Mouse (Mus musculus) limb, embryonic 14.5 days (tissue): ENCODE measurements around the gene Runx1. TPM values are rescaled to one million over a fixed set of nuclear protein-coding genes. Genes with fewer than 3 reads are reported as not detected.

Experiments used
- ATAC-seq: fragments of 200-750 bp; cut with Nextera tagmentation; 2 replicates; pipeline ENCODE4 v1.8.0; 2017; ENCODE audit warnings: low read depth, moderate number of reproducible peaks, moderate TSS enrichment; ENCODE audit not compliant: low FRiP score
- DNase-seq: peaks from one replicate; pipeline ENCODE4 v3.0.0-alpha.2; 2015; ENCODE audit warnings: low spot score
- H3K27ac ChIP-seq: fragments of 300-500 bp; sonication (generic); replicated peaks from 2 replicates; pipeline ENCODE4 v1.5.1; 2014; ENCODE audit warnings: low read depth, mild to moderate bottlenecking, low read length, moderate library complexity, mixed read lengths
- H3K27me3 ChIP-seq: fragments of 300-500 bp; sonication (generic); 2 replicates; pipeline ENCODE4 v1.6.1; 2014; ENCODE audit warnings: low read length, mixed read lengths; ENCODE audit not compliant: control insufficient read depth, insufficient read depth
- H3K36me3 ChIP-seq: fragments of 300-500 bp; sonication (generic); 2 replicates; pipeline ENCODE4 v1.6.1; 2014; ENCODE audit warnings: mild to moderate bottlenecking, low read length, moderate library complexity, mixed read lengths; ENCODE audit not compliant: control insufficient read depth, insufficient read depth
- H3K4me1 ChIP-seq: fragments of 300-500 bp; sonication (generic); 2 replicates; pipeline ENCODE4 v1.6.1; 2014; ENCODE audit warnings: antibody characterized with exemption, low read length, mixed read lengths; ENCODE audit not compliant: control insufficient read depth, insufficient read depth
- H3K4me2 ChIP-seq: fragments of 300-500 bp; sonication (generic); replicated peaks from 2 replicates; pipeline ENCODE4 v1.6.1; 2014; ENCODE audit warnings: low read depth, mild to moderate bottlenecking, low read length, moderate library complexity; ENCODE audit not compliant: severe bottlenecking
- H3K4me3 ChIP-seq: fragments of 300-500 bp; sonication (generic); replicated peaks from 2 replicates; pipeline ENCODE4 v1.5.1; 2014; ENCODE audit warnings: low read length
- H3K9ac ChIP-seq: fragments of 300-500 bp; sonication (generic); 2 replicates; pipeline ENCODE4 v1.6.1; 2014; ENCODE audit warnings: mild to moderate bottlenecking, low read depth, low read length, moderate library complexity; ENCODE audit not compliant: severe bottlenecking
- H3K9me3 ChIP-seq: fragments of 300-500 bp; sonication (generic); 2 replicates; pipeline ENCODE4 v1.6.1; 2016; ENCODE audit warnings: low read length; ENCODE audit not compliant: control insufficient read depth
- POLR2A ChIP-seq: fragments of 200-500 bp; IDR thresholded peaks from 2 replicates; pipeline ENCODE4 v1.8.0; 2012; ENCODE audit warnings: inconsistent platforms, mild to moderate bottlenecking, moderate library complexity, borderline replicate concordance; ENCODE audit not compliant: insufficient read depth, insufficient read length; ENCODE audit errors: extremely low read depth
- WGBS: fragments of 180-500 bp; shearing (Covaris S2); extraction: QIAGEN DNeasy Blood & Tissue Kit; methylation state at CpG from one replicate; pipeline ENCODE4 v1.1.7; 2014; 5-methylcytosine and 5-hydroxymethylcytosine counted together
- polyA plus RNA-seq, 2 experiments: library from polyadenylated mRNA; depleted of rRNA in 1 of 2; stranded (reverse) in 1 of 2; unstranded in 1 of 2; fragments of >200 nt; fragmentation: Nextera tagmentation in 1 of 2; extraction: Ambion mirVana in 1 of 2; gene quantifications; 2 replicates each; pipeline versions ENCODE4 v1.2.1 to v1.2.3; 2012 to 2014

Runx1 gene
- polyA plus RNA-seq, 2 experiments: 5.2 to 5.5 TPM

- Histone ChIP-seq H3K4me1 (peaks cover under 1% of the 10 kb centered on the region; the same call in 1 of the 2 replicates), H3K27ac (no peak overlapping the region), H3K9me3 (no peaks in the 10 kb centered on the region), H3K36me3 (peaks cover 3% of the 10 kb centered on the region; the same call in 1 of the 2 replicates), H3K27me3 (no peaks in the 10 kb centered on the region), H3K4me3 (no peak overlapping the region), H3K9ac (no peak overlapping the region), H3K4me2 (no peak overlapping the region)
- DNase-seq: no peak
- ATAC-seq: no peak
- TF ChIP-seq POLR2A: no peak
These were observed 157.1 kb downstream of the Runx1 start for GRCm38 (mm10) chr16:92668807-92669206.

GRCm38 (mm10) chr16:92661757-92662156 is 164.2 kb downstream of the Runx1 start:
- ATAC-seq (no peak), DNase-seq (no peak)
- peaks cover 9% of the 10 kb centered on the region; the same call in 1 of the 2 replicates for H3K4me1 ChIP-seq
- H3K36me3 ChIP-seq: no peaks in the 10 kb centered on the region
- H3K4me2 ChIP-seq: no peak overlapping the region
- no peak overlapping the region for H3K9ac ChIP-seq
- no peak for TF ChIP-seq POLR2A
- H3K27me3 ChIP-seq: no peaks in the 10 kb centered on the region
- WGBS: 58% methylated on average over 7 of the region's 7 CpGs
- no peaks in the 10 kb centered on the region for H3K9me3 ChIP-seq
- no peak overlapping the region for H3K4me3 ChIP-seq
- no peak overlapping the region for H3K27ac ChIP-seq

- H3K27me3 ChIP-seq: no peaks in the 10 kb centered on the region
- DNase-seq: no peak
- no peak overlapping the region for H3K4me3 ChIP-seq
- no peaks in the 10 kb centered on the region for H3K9me3 ChIP-seq
- ATAC-seq: no peak
- H3K36me3 ChIP-seq: no peaks in the 10 kb centered on the region
- no peak overlapping the region for H3K4me2 ChIP-seq
- TF ChIP-seq POLR2A: no peak
- H3K9ac ChIP-seq: no peak overlapping the region
- H3K27ac ChIP-seq: no peak overlapping the region
- peaks cover 25% of the 10 kb centered on the region for H3K4me1 ChIP-seq
- 94% methylated on average over 5 of the region's 5 CpGs for WGBS
These were observed 169.2 kb downstream of the Runx1 start for GRCm38 (mm10) chr16:92656750-92657149.

GRCm38 (mm10) chr16:92654294-92654950 is 171.5 kb downstream of the Runx1 start:
- H3K27ac ChIP-seq: peak overlapping the region; percentile 76
- H3K27me3 ChIP-seq: no peaks in the 10 kb centered on the region
- no peaks in the 10 kb centered on the region for H3K36me3 ChIP-seq
- TF ChIP-seq POLR2A: no peak
- no peak overlapping the region for H3K9ac ChIP-seq
- DNase-seq (peak; percentile 51), ATAC-seq (no peak; the same call in 1 of the 2 replicates)
- 41% methylated on average over 5 of the region's 5 CpGs for WGBS
- H3K4me1 ChIP-seq: peaks cover 25% of the 10 kb centered on the region
- no peak overlapping the region for H3K4me2 ChIP-seq
- no peak overlapping the region for H3K4me3 ChIP-seq
- no peaks in the 10 kb centered on the region for H3K9me3 ChIP-seq

GRCm38 (mm10) chr16:92653816-92654215 is 172.1 kb downstream of the Runx1 start:
- Histone ChIP-seq H3K4me3 (no peak overlapping the region), H3K4me2 (no peak overlapping the region), H3K27ac (no peak overlapping the region), H3K9me3 (no peaks in the 10 kb centered on the region), H3K36me3 (no peaks in the 10 kb centered on the region), H3K27me3 (no peaks in the 10 kb centered on the region), H3K4me1 (peaks cover 25% of the 10 kb centered on the region), H3K9ac (no peak overlapping the region)
- DNase-seq (peak; percentile 67), ATAC-seq (peak; percentile 75)
- WGBS: 45% methylated on average over 5 of the region's 5 CpGs
- TF ChIP-seq POLR2A: no peak
